Mouse (Mus musculus): ENCODE measurements around the gene Gale. TPM values are rescaled to one million over a fixed set of nuclear protein-coding genes. Genes with fewer than 3 reads are reported as not detected.
"Not testable (repeated sequence)": the region's sequence is repeated elsewhere in the genome, so short reads cannot be mapped to it uniquely, and the experiment has no call there.

Gale gene
- polyA plus RNA-seq, 1 experiment from 2014 or later, result 32.8 TPM

GRCm38 (mm10) chr4:135929405-135929804, 34.1 kb upstream of the Gale start:
- H3K4me1 ChIP-seq, result no peaks in the 10 kb centered on the region
- H3K9ac ChIP-seq (replicated peaks), result no peak overlapping the region
- no peaks in the 10 kb centered on the region for H3K9me3 ChIP-seq
- no peak for ATAC-seq (ENCODE audit: low FRiP score, low read depth)
- 87% methylated on average over 5 of the region's 5 CpGs for WGBS
- no peak overlapping the region for H3K4me3 ChIP-seq
- no peak overlapping the region for H3K4me2 ChIP-seq (replicated peaks)
- no peaks in the 10 kb centered on the region for H3K27me3 ChIP-seq
- peaks cover 39% of the 10 kb centered on the region for H3K36me3 ChIP-seq
- no peak overlapping the region for H3K27ac ChIP-seq (replicated peaks)

GRCm38 (mm10) chr4:135929828-135930227, 33.7 kb upstream of the Gale start:
- no peak overlapping the region for H3K4me3 ChIP-seq
- WGBS, result 92% methylated on average over 9 of the region's 9 CpGs

DNA sequence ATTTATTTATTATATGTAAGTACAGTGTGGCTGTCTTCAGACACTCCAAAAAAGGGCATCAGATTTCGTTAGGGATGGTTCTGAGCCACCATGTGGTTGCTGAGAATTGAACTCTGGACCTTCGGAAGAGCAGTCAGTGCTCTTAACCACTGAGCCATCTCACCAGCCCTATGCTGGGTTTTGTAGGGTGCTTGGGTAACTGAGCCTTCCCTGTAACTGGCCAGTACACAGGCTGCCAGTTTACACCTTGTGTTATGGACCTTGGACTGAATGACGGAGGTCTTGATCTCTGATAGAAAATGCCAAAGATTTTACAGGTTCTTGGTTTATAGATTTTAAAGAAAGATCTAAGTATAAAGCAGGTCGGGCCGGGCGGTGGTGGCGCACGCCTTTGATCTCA, 33.3 kb upstream of the Gale start:
- Histone ChIP-seq H3K9me3 (no peaks in the 10 kb centered on the region), H3K4me2 (replicated peaks) (no peak overlapping the region), H3K9ac (replicated peaks) (no peak overlapping the region), H3K27ac (replicated peaks) (no peak overlapping the region), H3K27me3 (no peaks in the 10 kb centered on the region), H3K4me1 (peaks cover 3% of the 10 kb centered on the region; the same call in 1 of the 2 replicates), H3K36me3 (peaks cover 36% of the 10 kb centered on the region), H3K4me3 (no peak overlapping the region)
- no peak for ATAC-seq (ENCODE audit: low FRiP score, low read depth)
- WGBS, result 94% methylated on average over 8 of the region's 8 CpGs

More at GRCm38 (mm10) chr4:135929828-135930227, 33.7 kb upstream of the Gale start:
- Histone ChIP-seq H3K36me3 (peaks cover 36% of the 10 kb centered on the region), H3K27ac (replicated peaks) (no peak overlapping the region), H3K9ac (replicated peaks) (no peak overlapping the region), H3K4me1 (no peaks in the 10 kb centered on the region), H3K9me3 (no peaks in the 10 kb centered on the region), H3K4me2 (replicated peaks) (no peak overlapping the region), H3K27me3 (no peaks in the 10 kb centered on the region)
- ATAC-seq (ENCODE audit: low FRiP score, low read depth), result no peak

DNA sequence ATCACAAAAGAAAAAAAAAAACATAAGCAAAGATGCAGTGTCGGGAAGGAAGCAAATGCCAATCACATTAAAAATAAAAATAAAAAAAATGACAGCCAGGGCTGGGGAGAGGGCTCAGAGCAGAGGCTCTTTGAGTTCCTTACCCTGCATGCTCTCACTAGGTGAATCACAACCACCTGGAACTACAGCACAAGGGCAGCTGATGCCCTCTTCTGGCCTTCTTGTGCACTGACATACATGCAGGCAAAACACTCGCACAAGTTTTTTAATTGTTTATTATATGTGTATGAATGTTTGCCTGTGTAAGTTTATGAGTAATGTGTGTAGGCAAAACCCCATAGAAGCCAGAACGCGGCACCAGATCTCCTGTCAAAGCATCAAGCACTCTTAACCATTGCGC, 31.7 kb upstream of the Gale start:
- Histone ChIP-seq H3K27me3 (no peaks in the 10 kb centered on the region), H3K9me3 (no peaks in the 10 kb centered on the region), H3K4me3 (no peak overlapping the region), H3K4me1 (peaks cover 4% of the 10 kb centered on the region; the same call in 1 of the 2 replicates), H3K9ac (replicated peaks) (no peak overlapping the region), H3K27ac (replicated peaks) (no peak overlapping the region), H3K4me2 (replicated peaks) (no peak overlapping the region), H3K36me3 (peaks cover 28% of the 10 kb centered on the region)
- 68% methylated on average over 5 of the region's 5 CpGs for WGBS
- ATAC-seq (ENCODE audit: low FRiP score, low read depth), result no peak

GRCm38 (mm10) chr4:135934708-135935500, 28.6 kb upstream of the Gale start:
- H3K27ac ChIP-seq (replicated peaks), result no peak overlapping the region

GRCm38 (mm10) chr4:135935502-135935901, 28.0 kb upstream of the Gale start:
- ATAC-seq (ENCODE audit: low FRiP score, low read depth), result no peak
- no peak overlapping the region for H3K9ac ChIP-seq (replicated peaks)
- 67% methylated on average over 5 of the region's 5 CpGs for WGBS
- peaks cover 41% of the 10 kb centered on the region for H3K36me3 ChIP-seq
- no peak overlapping the region for H3K4me2 ChIP-seq (replicated peaks)
- no peak overlapping the region for H3K4me3 ChIP-seq
- no peaks in the 10 kb centered on the region for H3K27me3 ChIP-seq
- H3K9me3 ChIP-seq, result no peaks in the 10 kb centered on the region
- no peak overlapping the region for H3K27ac ChIP-seq (replicated peaks)
- H3K4me1 ChIP-seq, result peaks cover 4% of the 10 kb centered on the region; the same call in 1 of the 2 replicates

More at GRCm38 (mm10) chr4:135934708-135935500, 28.6 kb upstream of the Gale start:
- H3K27me3 ChIP-seq, result no peaks in the 10 kb centered on the region
- ATAC-seq (ENCODE audit: low FRiP score, low read depth), result no peak
- H3K4me3 ChIP-seq, result no peak overlapping the region
- H3K9me3 ChIP-seq, result no peaks in the 10 kb centered on the region
- 58% methylated on average over 12 of the region's 12 CpGs for WGBS
- no peak overlapping the region for H3K9ac ChIP-seq (replicated peaks)
- no peak overlapping the region for H3K4me2 ChIP-seq (replicated peaks)
- peaks cover 4% of the 10 kb centered on the region; the same call in 1 of the 2 replicates for H3K4me1 ChIP-seq
- peaks cover 43% of the 10 kb centered on the region for H3K36me3 ChIP-seq

DNA sequence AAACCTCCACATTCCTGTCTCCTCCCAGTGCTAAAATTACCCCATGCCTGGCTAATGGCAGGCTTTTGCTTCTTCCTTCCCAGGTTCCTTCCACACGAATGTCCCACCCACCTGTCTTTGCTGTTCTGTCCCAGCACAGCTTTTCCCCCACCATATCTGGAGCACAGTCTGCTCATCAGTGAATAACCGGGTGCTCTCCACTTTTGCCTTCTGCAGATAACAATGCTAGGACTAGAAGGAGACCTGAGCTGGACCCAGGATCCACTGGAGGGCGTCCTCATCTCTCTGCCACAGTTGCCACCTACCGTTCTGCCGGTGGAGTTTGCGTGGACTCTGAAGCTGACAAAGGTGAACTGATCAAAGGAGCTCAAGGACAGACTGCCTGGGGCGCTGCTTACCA, 24.7 kb upstream of the Gale start:
- Histone ChIP-seq H3K4me1 (peaks cover 4% of the 10 kb centered on the region; the same call in 1 of the 2 replicates), H3K9ac (replicated peaks) (no peak overlapping the region), H3K9me3 (no peaks in the 10 kb centered on the region), H3K27me3 (no peaks in the 10 kb centered on the region), H3K27ac (replicated peaks) (no peak overlapping the region), H3K36me3 (peaks cover 34% of the 10 kb centered on the region), H3K4me2 (replicated peaks) (no peak overlapping the region), H3K4me3 (no peak overlapping the region)
- WGBS, result 84% methylated on average over 7 of the region's 7 CpGs
- ATAC-seq (ENCODE audit: low FRiP score, low read depth), result no peak

DNA sequence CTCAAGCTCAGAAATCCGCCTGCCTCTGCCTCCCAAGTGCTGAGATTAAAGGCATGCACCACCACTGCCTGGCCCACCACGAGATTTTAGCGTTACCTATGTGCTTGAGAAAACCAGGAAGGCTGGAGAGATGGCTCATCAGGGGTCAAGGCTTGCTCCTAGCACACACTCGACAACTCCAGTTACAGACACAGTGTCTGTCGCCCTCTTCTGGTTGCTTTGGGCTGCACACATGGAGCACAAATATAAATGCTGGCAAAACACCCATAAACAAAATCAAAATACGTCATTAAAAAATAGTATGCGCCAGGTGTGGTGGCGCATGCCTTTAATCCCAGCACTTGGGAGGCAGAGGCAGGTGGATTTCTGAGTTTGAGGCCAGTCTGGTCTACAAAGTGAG, 22.5 kb upstream of the Gale start:
- H3K27me3 ChIP-seq; H3K9ac ChIP-seq (replicated peaks); H3K9me3 ChIP-seq; H3K4me2 ChIP-seq (replicated peaks); ATAC-seq (ENCODE audit: low FRiP score, low read depth); H3K27ac ChIP-seq (replicated peaks); H3K4me1 ChIP-seq; H3K4me3 ChIP-seq: not testable (repeated sequence)
- 84% methylated on average over 8 of the region's 8 CpGs for WGBS
- peaks cover 32% of the 10 kb centered on the region for H3K36me3 ChIP-seq

DNA sequence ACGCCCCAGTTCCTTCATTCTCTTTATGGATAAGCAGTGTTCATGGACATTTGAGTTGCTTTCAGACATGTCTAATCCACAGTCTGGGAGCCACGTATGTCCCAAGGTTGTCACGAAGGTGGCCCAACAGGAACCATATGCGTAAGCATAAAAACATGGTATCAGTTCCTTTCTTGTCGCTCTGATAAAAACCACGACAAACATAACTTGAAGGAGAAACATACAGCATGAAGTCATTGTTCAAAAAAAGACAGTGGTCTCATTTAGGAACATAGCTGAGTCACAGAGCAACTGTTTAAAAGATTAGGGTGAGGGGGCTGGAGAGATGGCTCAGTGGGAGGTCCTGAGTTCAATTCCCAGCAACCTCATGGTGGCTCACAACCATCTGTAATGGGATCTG, 21.3 kb upstream of the Gale start:
- Histone ChIP-seq H3K4me1 (peaks cover 10% of the 10 kb centered on the region), H3K9me3 (no peaks in the 10 kb centered on the region), H3K27ac (replicated peaks) (no peak overlapping the region), H3K9ac (replicated peaks) (no peak overlapping the region), H3K36me3 (peaks cover 32% of the 10 kb centered on the region), H3K27me3 (no peaks in the 10 kb centered on the region), H3K4me2 (replicated peaks) (no peak overlapping the region), H3K4me3 (no peak overlapping the region)
- no peak for ATAC-seq (ENCODE audit: low FRiP score, low read depth)
- 91% methylated on average over 6 of the region's 6 CpGs for WGBS

- no peaks in the 10 kb centered on the region for H3K9me3 ChIP-seq
- H3K9ac ChIP-seq (replicated peaks), result no peak overlapping the region
- H3K27me3 ChIP-seq, result no peaks in the 10 kb centered on the region
- peaks cover 11% of the 10 kb centered on the region for H3K4me1 ChIP-seq
- no peak for ATAC-seq (ENCODE audit: low FRiP score, low read depth)
- no peak overlapping the region for H3K4me2 ChIP-seq (replicated peaks)
- no peak overlapping the region for H3K4me3 ChIP-seq
- 68% methylated on average over 4 of the region's 4 CpGs for WGBS
- peaks cover 25% of the 10 kb centered on the region for H3K36me3 ChIP-seq
- no peak overlapping the region for H3K27ac ChIP-seq (replicated peaks)
These were observed 20.1 kb upstream of the Gale start for GRCm38 (mm10) chr4:135943389-135943788.

DNA sequence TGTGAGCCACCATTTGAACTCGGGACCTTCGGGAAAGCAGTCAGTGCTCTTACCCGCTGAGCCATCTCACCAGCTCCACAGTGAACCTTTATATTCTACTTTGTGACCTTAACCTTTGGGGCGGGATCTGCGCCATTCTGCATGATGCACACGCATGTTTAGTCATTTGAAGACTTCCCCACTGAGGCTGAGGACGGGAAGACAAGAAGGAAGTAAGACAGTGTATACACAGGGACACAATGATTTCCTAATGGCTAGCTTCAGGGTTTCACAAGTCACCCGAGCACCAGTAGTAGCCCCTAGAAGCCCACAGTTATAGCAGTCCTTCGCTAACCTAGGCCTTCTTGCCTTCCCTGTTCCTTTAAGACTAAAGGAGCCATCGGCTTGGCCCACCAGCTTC, 17.8 kb upstream of the Gale start:
- H3K4me3 ChIP-seq, result peak overlapping the region; percentile 70
- peak overlapping the region; percentile 66; the same call in 1 of the 2 replicates for H3K9ac ChIP-seq (replicated peaks)
- H3K4me1 ChIP-seq, result peaks cover 11% of the 10 kb centered on the region
- WGBS, result 81% methylated on average over 10 of the region's 10 CpGs
- H3K36me3 ChIP-seq, result peaks cover 7% of the 10 kb centered on the region
- ATAC-seq (ENCODE audit: low FRiP score, low read depth), result peak; percentile 10; the same call in 1 of the 2 replicates
- H3K27ac ChIP-seq (replicated peaks), result peak overlapping the region; percentile 11
- peak overlapping the region; percentile 91 for H3K4me2 ChIP-seq (replicated peaks)
- no peaks in the 10 kb centered on the region for H3K9me3 ChIP-seq
- H3K27me3 ChIP-seq, result no peaks in the 10 kb centered on the region

- Histone ChIP-seq H3K4me3 (peak within 1 kb of the TSS; percentile 70), H3K4me1 (peaks cover 11% of the 10 kb centered on the region), H3K4me2 (replicated peaks) (peak within 1 kb of the TSS; percentile 91), H3K27me3 (no peaks in the 10 kb centered on the region), H3K9me3 (no peaks in the 10 kb centered on the region), H3K36me3 (peaks cover 6% of the 10 kb centered on the region), H3K27ac (replicated peaks) (peak within 1 kb of the TSS; percentile 58), H3K9ac (replicated peaks) (peak within 1 kb of the TSS; percentile 66)
- ATAC-seq (ENCODE audit: low FRiP score, low read depth), result peak; percentile 94
- WGBS, result under 1% methylated on average over 23 of the region's 23 CpGs
These were observed 17.3 kb upstream of the Gale start, which contains the start of gene Hmgcl for GRCm38 (mm10) chr4:135946278-135946658. Gene Hmgcl, plus strand, starts transcription at chr4:135946448.
